Mouse (Mus musculus) midbrain, postnatal 0 days (tissue): ENCODE measurements around the gene Plpp7. TPM values are rescaled to one million over a fixed set of nuclear protein-coding genes. Genes with fewer than 3 reads are reported as not detected.

Experiments used
- ATAC-seq: fragments of 200-750 bp; cut with Nextera tagmentation; 2 replicates; pipeline ENCODE4 v1.8.0; 2017; ENCODE audit warnings: moderate number of reproducible peaks, mild to moderate bottlenecking, moderate TSS enrichment, moderate library complexity; ENCODE audit not compliant: low FRiP score
- DNase-seq: peaks from one replicate; pipeline ENCODE4 v3.0.0-alpha.2; 2015; ENCODE audit warnings: low spot score
- H3K27ac ChIP-seq: fragments of 300-500 bp; sonication (generic); 2 replicates; pipeline ENCODE4 v1.5.1; 2014; ENCODE audit warnings: low read depth, mild to moderate bottlenecking, low read length, mixed read lengths
- H3K27me3 ChIP-seq: fragments of 300-500 bp; sonication (generic); 2 replicates; pipeline ENCODE4 v1.6.1; 2014; ENCODE audit warnings: low read length, control low read depth, mixed read lengths; ENCODE audit not compliant: insufficient read depth
- H3K36me3 ChIP-seq: fragments of 300-500 bp; sonication (generic); 2 replicates; pipeline ENCODE4 v1.6.1; 2014; ENCODE audit warnings: low read length, control low read depth, mixed read lengths; ENCODE audit not compliant: insufficient read depth
- H3K4me1 ChIP-seq: fragments of 300-500 bp; sonication (generic); 2 replicates; pipeline ENCODE4 v1.6.1; 2014; ENCODE audit warnings: mild to moderate bottlenecking, control low read depth, antibody characterized with exemption, low read length, mixed read lengths; ENCODE audit not compliant: insufficient read depth
- H3K4me2 ChIP-seq: fragments of 300-500 bp; sonication (generic); 2 replicates; pipeline ENCODE4 v1.6.1; 2014; ENCODE audit warnings: low read depth, mild to moderate bottlenecking, low read length, mixed read lengths; ENCODE audit not compliant: poor library complexity, severe bottlenecking
- H3K4me3 ChIP-seq: fragments of 300-500 bp; sonication (generic); 2 replicates; pipeline ENCODE4 v1.5.1; 2014; ENCODE audit warnings: low read depth, mild to moderate bottlenecking, low read length, moderate library complexity
- H3K9ac ChIP-seq: fragments of 300-500 bp; sonication (generic); replicated peaks from 2 replicates; pipeline ENCODE4 v1.6.1; 2014; ENCODE audit warnings: mild to moderate bottlenecking, low read length, moderate library complexity, mixed read lengths; ENCODE audit not compliant: poor library complexity, severe bottlenecking
- H3K9me3 ChIP-seq: fragments of 300-500 bp; sonication (generic); 2 replicates; pipeline ENCODE4 v1.6.1; 2016; ENCODE audit warnings: low read length, control low read depth
- CTCF ChIP-seq: IDR thresholded peaks from 2 replicates; pipeline ENCODE4 v1.5.1; 2016; ENCODE audit warnings: antibody characterized with exemption, mild to moderate bottlenecking
- WGBS: fragments of 180-500 bp; shearing (Covaris S2); extraction: QIAGEN DNeasy Blood & Tissue Kit; methylation state at CpG from one replicate; pipeline ENCODE4 v1.1.7; 2014; 5-methylcytosine and 5-hydroxymethylcytosine counted together
- polyA plus RNA-seq: library from polyadenylated mRNA; unstranded; fragments of >200 nt; fragmentation: Nextera tagmentation; extraction: Ambion mirVana; gene quantifications from 2 replicates; pipeline ENCODE4 v1.2.1, GENCODE M21; 2015
- total RNA-seq: library from RNA; depleted of rRNA; stranded (reverse); fragments of >200 nt; gene quantifications from 2 replicates; pipeline ENCODE4 v1.2.3, GENCODE M21; 2014

Plpp7 gene
- total and polyA plus RNA-seq, 2 experiments from 2014 or later: 24.9 to 47.0 TPM

- TF ChIP-seq CTCF: no peak
- DNase-seq (no peak), ATAC-seq (no peak)
- no peaks in the 10 kb centered on the region for H3K4me1 ChIP-seq
- WGBS: 61% methylated on average over 6 of the region's 6 CpGs
- H3K36me3 ChIP-seq: no peaks in the 10 kb centered on the region
- H3K27me3 ChIP-seq: no peaks in the 10 kb centered on the region
- no peak overlapping the region for H3K9ac ChIP-seq
- no peak overlapping the region for H3K4me2 ChIP-seq
- no peak overlapping the region for H3K4me3 ChIP-seq
- H3K27ac ChIP-seq: no peak overlapping the region
- H3K9me3 ChIP-seq: no peaks in the 10 kb centered on the region
Observed at GRCm38 (mm10) chr2:32060228-32060805, 35.0 kb upstream of the Plpp7 start.

- Histone ChIP-seq H3K9me3 (no peaks in the 10 kb centered on the region), H3K9ac (no peak overlapping the region), H3K27me3 (no peaks in the 10 kb centered on the region), H3K27ac (no peak overlapping the region), H3K4me3 (no peak overlapping the region), H3K36me3 (no peaks in the 10 kb centered on the region), H3K4me2 (no peak overlapping the region), H3K4me1 (no peaks in the 10 kb centered on the region)
- ATAC-seq (no peak), DNase-seq (no peak)
- 72% methylated on average over 2 of the region's 2 CpGs for WGBS
- TF ChIP-seq CTCF: no peak
Observed at GRCm38 (mm10) chr2:32061189-32061588, 34.1 kb upstream of the Plpp7 start.

- 77% methylated on average over 12 of the region's 12 CpGs for whole genome bisulfite sequencing
- H3K4me3 ChIP-seq: no peak overlapping the region
- H3K9ac ChIP-seq: no peak overlapping the region
- no peak for ATAC-seq
- H3K27me3 ChIP-seq: no peaks in the 10 kb centered on the region
- H3K27ac ChIP-seq: no peak overlapping the region
- H3K9me3 ChIP-seq: no peaks in the 10 kb centered on the region
- H3K4me1 ChIP-seq: no peaks in the 10 kb centered on the region
- H3K4me2 ChIP-seq: no peak overlapping the region
- DNase-seq: no peak
- H3K36me3 ChIP-seq: no peaks in the 10 kb centered on the region
- no peak for TF ChIP-seq CTCF
Observed at GRCm38 (mm10) chr2:32061722-32062505, 33.4 kb upstream of the Plpp7 start.

GRCm38 (mm10) chr2:32062626-32063410 is 32.5 kb upstream of the Plpp7 start:
- no peak for ATAC-seq
- DNase-seq: no peak
- H3K27me3 ChIP-seq: no peaks in the 10 kb centered on the region
- H3K36me3 ChIP-seq: no peaks in the 10 kb centered on the region
- H3K4me2 ChIP-seq: no peak overlapping the region
- WGBS: 92% methylated on average over 15 of the region's 15 CpGs
- no peak for TF ChIP-seq CTCF
- no peak overlapping the region for H3K9ac ChIP-seq
- H3K27ac ChIP-seq: no peak overlapping the region
- H3K9me3 ChIP-seq: no peaks in the 10 kb centered on the region
- no peaks in the 10 kb centered on the region for H3K4me1 ChIP-seq
- no peak overlapping the region for H3K4me3 ChIP-seq

GRCm38 (mm10) chr2:32063451-32064151 is 31.7 kb upstream of the Plpp7 start:
- TF ChIP-seq CTCF: no peak
- no peaks in the 10 kb centered on the region for H3K9me3 ChIP-seq
- no peak for DNase-seq
- no peak overlapping the region for H3K27ac ChIP-seq
- no peak overlapping the region for H3K4me3 ChIP-seq
- H3K4me2 ChIP-seq: no peak overlapping the region
- no peak overlapping the region for H3K9ac ChIP-seq
- ATAC-seq: no peak
- H3K4me1 ChIP-seq: no peaks in the 10 kb centered on the region
- H3K36me3 ChIP-seq: no peaks in the 10 kb centered on the region
- H3K27me3 ChIP-seq: no peaks in the 10 kb centered on the region
- 85% methylated on average over 7 of the region's 7 CpGs for WGBS
